Mouse (Mus musculus): ENCODE measurements around the gene Nfic.

Nfic gene

GRCm38 (mm10) chr10:81485479-81486018, 30.1 kb upstream of the Nfic start:
- DNase-seq (ENCODE audit: low read depth in 1 of 2, low spot score in 2 of 2), result no peak

DNA sequence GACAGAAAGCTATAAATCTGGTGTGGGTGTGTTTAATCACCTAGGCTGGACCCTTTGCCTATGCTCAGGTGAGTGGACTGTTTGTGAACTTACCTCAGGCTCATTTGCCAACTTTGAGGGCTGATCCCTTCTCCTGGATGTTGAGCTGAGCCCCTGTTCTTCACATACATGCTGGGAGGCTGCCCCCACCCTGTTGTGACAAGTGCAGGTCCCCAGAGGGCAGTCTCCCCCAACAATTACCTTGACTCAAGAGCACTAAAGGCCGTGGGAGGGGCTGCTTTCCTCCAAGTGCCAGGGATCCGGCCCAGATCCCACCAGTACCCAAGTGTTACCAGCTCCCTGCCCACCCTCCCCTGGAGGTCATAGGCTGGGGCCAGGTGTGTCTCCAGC, 29.6 kb upstream of the Nfic start:
- DNase-seq (ENCODE audit: low read depth in 1 of 2, low spot score in 2 of 2), result no peak

- no peak for DNase-seq (ENCODE audit: low read depth in 1 of 2, low spot score in 2 of 2)
Measured at GRCm38 (mm10) chr10:81484441-81485059, 29.1 kb upstream of the Nfic start.

DNA sequence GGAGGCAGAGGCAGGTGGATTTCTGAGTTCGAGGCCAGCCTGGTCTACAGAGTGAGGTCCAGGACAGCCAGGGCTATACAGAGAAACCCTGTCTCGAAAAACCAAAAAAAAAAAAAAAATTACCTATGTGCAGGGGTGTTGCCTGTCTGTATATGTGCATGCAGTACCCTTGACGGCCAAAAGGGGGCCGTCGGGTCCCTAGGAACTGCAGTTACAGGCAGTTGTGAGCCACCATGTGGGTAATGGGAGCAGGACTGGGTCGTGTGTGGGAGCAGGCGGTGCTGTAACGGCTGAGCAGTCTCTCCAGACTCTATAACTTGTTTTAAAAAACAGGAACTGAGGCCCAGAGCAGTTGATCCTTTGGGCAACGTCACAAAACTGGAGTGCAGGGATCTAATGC, 28.5 kb upstream of the Nfic start:
- DNase-seq (ENCODE audit: low read depth in 1 of 2, low spot score in 2 of 2), result no peak

- peak in 1 of 2 experiments; percentile 32 for DNase-seq (ENCODE audit: low read depth in 1 of 2, low spot score in 2 of 2)
Measured at GRCm38 (mm10) chr10:81482533-81482889, 27.1 kb upstream of the Nfic start, which contains the start of gene Celf5. Gene Celf5 (minus strand): TSS chr10:81482709.

GRCm38 (mm10) chr10:81481605-81482532, 26.4 kb upstream of the Nfic start:
- DNase-seq (ENCODE audit: low read depth in 1 of 2, low spot score in 2 of 2), result no peak

DNA sequence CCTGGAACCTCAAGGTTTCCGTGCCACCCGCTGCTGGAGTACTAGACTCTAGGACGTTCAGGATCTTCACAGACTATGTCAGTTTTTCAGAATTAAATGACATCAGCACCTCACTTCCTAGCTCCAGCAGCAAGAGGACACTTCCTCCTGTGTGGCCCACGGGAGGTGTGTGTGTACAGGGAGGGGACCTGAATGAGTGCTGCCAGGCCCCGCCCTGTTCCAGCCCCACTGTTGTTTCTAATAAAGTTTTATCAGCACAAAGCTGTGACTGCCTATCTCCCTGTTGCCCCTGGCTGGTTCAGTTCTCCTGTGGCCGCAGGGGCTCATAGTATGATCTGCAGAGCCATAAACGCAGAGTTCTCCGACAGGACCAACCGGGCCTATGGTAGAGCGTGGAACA, 19.0 kb upstream of the Nfic start:
- no peak for DNase-seq (ENCODE audit: low read depth in 1 of 2, low spot score in 2 of 2)

DNA sequence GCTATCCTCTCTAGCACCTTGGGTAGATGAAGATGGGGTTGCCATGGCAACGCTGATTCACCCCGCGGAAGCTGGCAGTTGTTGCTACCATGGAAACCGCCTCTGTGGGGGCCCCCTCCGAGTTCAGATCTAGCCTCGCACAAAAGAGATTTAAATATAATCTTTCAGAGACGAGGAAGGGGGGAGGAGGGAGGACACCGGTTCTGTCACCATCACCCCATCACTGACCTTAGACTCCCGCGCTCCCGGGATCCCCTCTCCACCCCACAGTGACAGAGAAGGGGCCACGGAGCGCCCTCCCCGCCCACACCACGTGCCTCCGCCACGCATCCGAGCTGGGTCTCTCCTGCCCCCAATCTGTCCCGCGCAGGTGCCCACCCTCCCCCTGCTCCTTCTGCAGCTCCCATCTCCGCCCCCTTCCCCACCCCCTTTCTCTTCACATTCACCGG, 17.6 kb upstream of the Nfic start:
- no peak for DNase-seq (ENCODE audit: low read depth in 1 of 2, low spot score in 2 of 2)

- DNase-seq (ENCODE audit: low read depth in 1 of 2, low spot score in 2 of 2), result no peak
Measured at GRCm38 (mm10) chr10:81472403-81473002, 17.1 kb upstream of the Nfic start.

GRCm38 (mm10) chr10:81470454-81470853, 15.0 kb upstream of the Nfic start:
- DNase-seq (ENCODE audit: low read depth in 1 of 2, low spot score in 2 of 2), result no peak

DNA sequence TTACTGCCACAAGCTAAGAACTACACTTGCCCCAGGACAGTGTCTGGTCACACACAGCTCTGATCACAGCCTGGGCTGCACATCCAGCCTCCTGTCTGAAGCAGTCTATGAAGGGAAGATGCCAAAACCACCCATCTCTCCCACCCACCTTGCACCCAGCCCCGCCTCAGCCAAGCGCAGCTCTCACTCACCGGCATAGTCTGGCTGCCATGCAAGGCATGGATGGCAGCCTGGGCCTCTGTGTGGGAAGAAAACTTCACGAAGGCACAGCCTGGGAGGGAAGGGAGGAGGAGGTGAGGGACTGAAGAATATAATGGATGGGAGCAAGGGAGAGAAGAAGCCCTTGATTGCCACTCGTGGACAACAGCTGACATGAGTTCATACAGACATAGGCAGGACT, 13.8 kb upstream of the Nfic start:
- no peak for DNase-seq (ENCODE audit: low read depth in 1 of 2, low spot score in 2 of 2)

GRCm38 (mm10) chr10:81467670-81468235, 12.3 kb upstream of the Nfic start:
- no peak for DNase-seq (ENCODE audit: low read depth in 1 of 2, low spot score in 2 of 2)

GRCm38 (mm10) chr10:81466881-81467280, 11.4 kb upstream of the Nfic start:
- DNase-seq (ENCODE audit: low read depth in 1 of 2, low spot score in 2 of 2), result no peak

GRCm38 (mm10) chr10:81466066-81466465, 10.6 kb upstream of the Nfic start:
- DNase-seq (ENCODE audit: low read depth in 1 of 2, low spot score in 2 of 2), result no peak

GRCm38 (mm10) chr10:81465265-81465645, 9.8 kb upstream of the Nfic start:
- no peak for DNase-seq (ENCODE audit: low read depth in 1 of 2, low spot score in 2 of 2)

GRCm38 (mm10) chr10:81464405-81465264, 9.2 kb upstream of the Nfic start:
- DNase-seq (ENCODE audit: low read depth in 1 of 2, low spot score in 2 of 2), result no peak

DNA sequence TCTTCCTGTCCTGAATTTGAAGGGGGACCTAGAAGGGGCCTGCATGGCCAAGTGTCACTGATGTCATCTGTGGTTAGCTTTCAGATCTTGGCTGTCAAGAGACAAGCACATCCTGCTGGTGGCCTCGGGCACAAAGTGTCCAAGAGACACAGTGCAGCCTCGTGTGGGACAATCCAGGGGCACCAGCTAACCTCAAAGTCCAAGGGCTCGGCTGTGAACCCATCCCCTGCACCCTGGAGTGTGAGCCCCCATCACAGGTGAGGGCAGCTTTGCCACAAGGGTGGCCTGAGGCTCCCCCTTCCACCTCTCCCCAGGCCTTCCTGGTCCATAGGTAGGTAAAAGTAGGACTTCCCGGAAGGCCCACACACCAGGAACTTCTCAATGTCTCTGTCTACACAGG, 8.1 kb upstream of the Nfic start:
- no peak for DNase-seq (ENCODE audit: low read depth in 1 of 2, low spot score in 2 of 2)

GRCm38 (mm10) chr10:81462917-81463316, 7.5 kb upstream of the Nfic start:
- DNase-seq (ENCODE audit: low read depth in 1 of 2, low spot score in 2 of 2), result no peak

- no peak for DNase-seq (ENCODE audit: low read depth in 1 of 2, low spot score in 2 of 2)
Measured at GRCm38 (mm10) chr10:81462415-81462804, 7.0 kb upstream of the Nfic start.

- DNase-seq (ENCODE audit: low read depth in 1 of 2, low spot score in 2 of 2), result no peak
Measured at GRCm38 (mm10) chr10:81461673-81462414, 6.4 kb upstream of the Nfic start.

All from monocyte, adult 2 months (primary cell).